Mouse (Mus musculus): ENCODE measurements around the gene Bsdc1. TPM values are rescaled to one million over a fixed set of nuclear protein-coding genes. Genes with fewer than 3 reads are reported as not detected.

Bsdc1 gene
- total and polyA plus RNA-seq, 3 experiments: 14.1 to 19.2 TPM; not detected in 1

GRCm38 (mm10) chr4:129460827-129461182 is 576 bp upstream of the Bsdc1 start:
- peak overlapping the region; percentile 70 for H3K9ac ChIP-seq (ENCODE audit: control insufficient read depth, low read depth, low read length, poor library complexity, severe bottlenecking)
- DNase-seq (ENCODE audit: low read depth, low spot score): no peak
- TF ChIP-seq TBP (IDR thresholded peaks at IDR 0.05; ENCODE audit: low read depth, low read length) (peak; percentile 56), TCF12 (IDR thresholded peaks at IDR 0.05; ENCODE audit: low read depth, low read length) (no peak), USF2 (IDR thresholded peaks at IDR 0.05; ENCODE audit: borderline replicate concordance in 1 of 2, insufficient read depth in 1 of 2, low read depth in 1 of 2, low read length in 2 of 2) (no peak), MYC (IDR thresholded peaks at IDR 0.05; ENCODE audit: low read depth, low read length) (no peak), RAD21 (IDR thresholded peaks at IDR 0.05; ENCODE audit: low read depth, low read length) (no peak), JUND (IDR thresholded peaks at IDR 0.05; ENCODE audit: low read depth, low read length) (no peak), SIN3A (IDR thresholded peaks at IDR 0.05; ENCODE audit: low read length) (no peak), POLR2A (IDR thresholded peaks at IDR 0.05; ENCODE audit: control insufficient read depth in 1 of 2, insufficient read depth in 1 of 2, low read depth in 1 of 2, low read length in 2 of 2, poor library complexity in 1 of 2) (no peak), ZKSCAN1 (IDR thresholded peaks at IDR 0.05; ENCODE audit: low read depth, low read length) (no peak), USF1 (IDR thresholded peaks at IDR 0.05; ENCODE audit: low read depth, low read length) (no peak), MAX (IDR thresholded peaks at IDR 0.05; ENCODE audit: low read length) (0 out of 2 replicates have a peak, but pooled peaks have one; percentile 55), GABPA (IDR thresholded peaks at IDR 0.05; ENCODE audit: low read depth, low read length) (no peak), CTCF (IDR thresholded peaks at IDR 0.05 in 2 of 3, conservative IDR thresholded peaks at IDR 0.05 in 1 of 3; ENCODE audit: control insufficient read depth in 1 of 3, insufficient read depth in 1 of 3, low read depth in 2 of 3, low read length in 3 of 3, poor library complexity in 1 of 3, severe bottlenecking in 1 of 3) (no peak), MYB (IDR thresholded peaks at IDR 0.05; ENCODE audit: low read depth, low read length) (no peak), MAFK (IDR thresholded peaks at IDR 0.05; ENCODE audit: borderline replicate concordance, low read depth, low read length) (no peak), MXI1 (IDR thresholded peaks at IDR 0.05; ENCODE audit: low read depth, low read length) (no peak), CHD1 (IDR thresholded peaks at IDR 0.05; ENCODE audit: low read depth, low read length) (no peak), POLR2AphosphoS2 (IDR thresholded peaks at IDR 0.05; ENCODE audit: low read length) (no peak), CHD2 (IDR thresholded peaks at IDR 0.05; ENCODE audit: low read length) (no peak), HCFC1 (IDR thresholded peaks at IDR 0.05; ENCODE audit: low read depth, low read length) (no peak), MAZ (IDR thresholded peaks at IDR 0.05; ENCODE audit: low read depth, low read length) (peak; percentile 20; the same call in 1 of the 2 replicates), SMC3 (IDR thresholded peaks at IDR 0.05; ENCODE audit: low read depth, low read length) (0 out of 2 replicates have a peak, but pooled peaks have one; percentile 13), TAL1 (IDR thresholded peaks at IDR 0.05; ENCODE audit: low read length) (no peak), EP300 (IDR thresholded peaks at IDR 0.05; ENCODE audit: low read depth in 1 of 2, low read length in 2 of 2) (peak in 1 of 2 experiments; percentile 14; a peak in 1 of 4 replicates), POLR2AphosphoS5 (IDR thresholded peaks at IDR 0.05; ENCODE audit: borderline replicate concordance, low read depth, low read length) (no peak)
- no peaks in the 10 kb centered on the region; the same call in 1 of the 2 replicates for H3K79me2 ChIP-seq (ENCODE audit: control insufficient read depth, insufficient read depth, low read length, poor library complexity)
- peaks cover 14 to 26% of the 10 kb centered on the region in 2 experiments for H3K4me1 ChIP-seq (ENCODE audit: control insufficient read depth in 1 of 2, insufficient read depth in 2 of 2, low read length in 2 of 2)
- peaks cover 0 to 12% of the 10 kb centered on the region in 2 experiments; a peak in 2 of 4 replicates for H3K36me3 ChIP-seq (ENCODE audit: control insufficient read depth in 1 of 2, insufficient read depth in 2 of 2, low read length in 2 of 2)
- H3K27me3 ChIP-seq (ENCODE audit: control insufficient read depth in 1 of 2, insufficient read depth in 2 of 2, low read length in 2 of 2): no peaks in the 10 kb centered on the region
- H3K9me3 ChIP-seq (replicated peaks; ENCODE audit: insufficient read depth, low read length): no peaks in the 10 kb centered on the region
- H3K27ac ChIP-seq (ENCODE audit: control insufficient read depth, low read depth, low read length): peak overlapping the region; percentile 82
- H3K4me3 ChIP-seq (ENCODE audit: control insufficient read depth in 1 of 2, insufficient read depth in 1 of 2, low read depth in 2 of 2, low read length in 2 of 2): peak overlapping the region; percentile 59 to 62
